Mouse (Mus musculus): Measurements from ENCODE around the gene Icam5. TPM values are rescaled to one million over a fixed set of nuclear protein-coding genes. Genes with fewer than 3 reads are reported as not detected.
"Not testable (repeated sequence)": the region's sequence is repeated elsewhere in the genome, so short reads cannot be mapped to it uniquely, and the experiment has no call there.

The Icam5 gene
- polyA plus RNA-seq, 1 experiment from 2014 or later = 0.10 TPM

DNA sequence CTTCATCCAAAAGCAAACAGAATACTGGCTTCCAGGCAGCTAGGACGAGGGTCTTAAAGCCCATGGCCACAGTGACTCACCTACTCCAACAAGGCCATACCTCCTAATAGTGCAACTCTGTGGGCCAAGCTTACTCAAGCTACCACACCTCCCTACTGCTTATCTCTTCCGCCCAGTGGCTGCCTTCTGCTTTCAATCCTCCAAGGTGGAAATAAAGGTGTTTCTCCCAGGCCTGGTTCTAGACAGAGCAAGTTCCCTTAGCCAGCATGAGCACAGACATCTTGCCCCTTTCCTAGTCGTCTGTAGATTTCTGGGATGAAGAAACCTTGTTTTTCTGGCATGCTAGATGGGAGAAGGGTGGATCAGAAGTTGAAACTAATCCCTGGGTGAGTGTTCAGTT lies 7.9 kb downstream of the Icam5 start:
- ATAC-seq = no peak
- no peaks in the 10 kb centered on the region for H3K36me3 ChIP-seq (ENCODE audit: control insufficient read depth, insufficient read depth, low read length)
- H3K27ac ChIP-seq (ENCODE audit: low read length) = no peak overlapping the region
- no peak overlapping the region for H3K4me2 ChIP-seq (ENCODE audit: low read depth, low read length)
- H3K9me3 ChIP-seq (ENCODE audit: control insufficient read depth, low read length) = no peaks in the 10 kb centered on the region
- H3K4me3 ChIP-seq (ENCODE audit: low read length) = no peak overlapping the region
- peaks cover 41% of the 10 kb centered on the region for H3K27me3 ChIP-seq (replicated peaks; ENCODE audit: control insufficient read depth, insufficient read depth, low read length)
- 77% methylated on average over 3 of the region's 3 CpGs for WGBS
- H3K9ac ChIP-seq (ENCODE audit: low read depth, low read length) = no peak overlapping the region
- peaks cover 21% of the 10 kb centered on the region for H3K4me1 ChIP-seq (ENCODE audit: control insufficient read depth, insufficient read depth, low read length)

GRCm38 (mm10) chr9:21041308-21041707 lies 9.4 kb downstream of the Icam5 start:
- no peak overlapping the region for H3K27ac ChIP-seq (ENCODE audit: low read length)
- no peak overlapping the region for H3K4me2 ChIP-seq (ENCODE audit: low read depth, low read length)
- no peak for ATAC-seq
- H3K4me1 ChIP-seq (ENCODE audit: control insufficient read depth, insufficient read depth, low read length) = peaks cover 21% of the 10 kb centered on the region
- no peaks in the 10 kb centered on the region for H3K36me3 ChIP-seq (ENCODE audit: control insufficient read depth, insufficient read depth, low read length)
- whole genome bisulfite sequencing = 31% methylated on average over 4 of the region's 4 CpGs
- H3K9ac ChIP-seq (ENCODE audit: low read depth, low read length) = no peak overlapping the region
- no peaks in the 10 kb centered on the region for H3K9me3 ChIP-seq (ENCODE audit: control insufficient read depth, low read length)
- peaks cover 26% of the 10 kb centered on the region for H3K27me3 ChIP-seq (replicated peaks; ENCODE audit: control insufficient read depth, insufficient read depth, low read length)
- no peak overlapping the region for H3K4me3 ChIP-seq (ENCODE audit: low read length)

- no peak overlapping the region for H3K4me3 ChIP-seq (ENCODE audit: low read length)
- ATAC-seq = no peak
- H3K27ac ChIP-seq (ENCODE audit: low read length) = no peak overlapping the region
- H3K4me1 ChIP-seq (ENCODE audit: control insufficient read depth, insufficient read depth, low read length) = peaks cover 8% of the 10 kb centered on the region; the same call in 1 of the 2 replicates
- 90% methylated on average over 4 of the region's 4 CpGs for WGBS
- H3K4me2 ChIP-seq (ENCODE audit: low read depth, low read length) = no peak overlapping the region
- no peaks in the 10 kb centered on the region for H3K9me3 ChIP-seq (ENCODE audit: control insufficient read depth, low read length)
- no peaks in the 10 kb centered on the region for H3K36me3 ChIP-seq (ENCODE audit: control insufficient read depth, insufficient read depth, low read length)
- H3K27me3 ChIP-seq (replicated peaks; ENCODE audit: control insufficient read depth, insufficient read depth, low read length) = peaks cover 3% of the 10 kb centered on the region; the same call in 1 of the 2 replicates
- H3K9ac ChIP-seq (ENCODE audit: low read depth, low read length) = no peak overlapping the region
Observed at GRCm38 (mm10) chr9:21043563-21043962, 11.7 kb downstream of the Icam5 start.

DNA sequence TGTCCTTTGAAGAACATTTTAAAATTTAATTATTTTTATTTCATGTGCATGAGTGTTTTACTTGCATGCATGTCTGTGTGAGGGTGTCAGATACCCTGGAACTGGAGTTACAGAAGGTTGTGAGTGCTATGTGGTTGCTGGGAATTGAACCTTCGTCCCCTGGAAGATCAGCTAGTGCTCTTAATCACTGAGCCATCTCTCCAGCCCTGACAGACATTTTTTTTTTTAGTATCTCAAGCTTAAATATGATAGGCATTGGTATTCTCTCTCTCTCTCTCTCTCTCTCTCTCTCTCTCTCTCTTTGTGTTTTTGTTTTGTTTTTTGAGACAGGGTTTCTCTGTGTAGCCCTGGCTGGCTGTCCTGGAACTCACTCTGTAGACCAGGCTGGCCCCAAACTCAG lies 12.9 kb downstream of the Icam5 start:
- not testable (repeated sequence) for H3K4me2 ChIP-seq (ENCODE audit: low read depth, low read length); H3K27ac ChIP-seq (ENCODE audit: low read length)

DNA sequence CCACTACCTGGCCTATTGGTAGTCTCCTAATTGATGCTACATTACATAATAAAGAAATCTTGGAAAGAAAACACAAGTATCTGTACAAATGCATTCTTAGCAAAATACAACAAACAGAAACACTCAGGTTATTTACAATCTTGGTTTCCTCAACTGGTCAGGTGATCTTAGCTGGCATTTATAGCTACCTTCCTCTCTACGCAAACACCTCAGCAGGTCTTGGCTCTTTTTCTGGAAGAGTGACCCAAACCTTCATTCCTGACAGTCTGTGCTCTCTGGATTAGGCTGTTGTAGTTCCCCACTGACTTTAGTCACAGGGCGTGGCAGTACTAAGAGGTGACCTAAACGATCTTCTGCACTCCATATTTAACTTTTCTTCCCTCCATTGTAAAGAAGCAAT lies 13.4 kb downstream of the Icam5 start:
- ATAC-seq = no peak
- no peak overlapping the region for H3K4me3 ChIP-seq (ENCODE audit: low read length)
- 76% methylated on average over 3 of the region's 3 CpGs for WGBS
- peaks cover 7% of the 10 kb centered on the region; the same call in 1 of the 2 replicates for H3K4me1 ChIP-seq (ENCODE audit: control insufficient read depth, insufficient read depth, low read length)
- no peak overlapping the region for H3K9ac ChIP-seq (ENCODE audit: low read depth, low read length)
- no peak overlapping the region for H3K4me2 ChIP-seq (ENCODE audit: low read depth, low read length)
- H3K9me3 ChIP-seq (ENCODE audit: control insufficient read depth, low read length) = no peaks in the 10 kb centered on the region
- no peaks in the 10 kb centered on the region for H3K36me3 ChIP-seq (ENCODE audit: control insufficient read depth, insufficient read depth, low read length)
- H3K27ac ChIP-seq (ENCODE audit: low read length) = no peak overlapping the region
- no peaks in the 10 kb centered on the region for H3K27me3 ChIP-seq (replicated peaks; ENCODE audit: control insufficient read depth, insufficient read depth, low read length)

More for the DNA sequence above, 12.9 kb downstream of the Icam5 start:
- H3K27me3 ChIP-seq (replicated peaks; ENCODE audit: control insufficient read depth, insufficient read depth, low read length); H3K4me1 ChIP-seq (ENCODE audit: control insufficient read depth, insufficient read depth, low read length); H3K4me3 ChIP-seq (ENCODE audit: low read length); H3K36me3 ChIP-seq (ENCODE audit: control insufficient read depth, insufficient read depth, low read length); H3K9ac ChIP-seq (ENCODE audit: low read depth, low read length); ATAC-seq; H3K9me3 ChIP-seq (ENCODE audit: control insufficient read depth, low read length): not testable (repeated sequence)
- 48% methylated on average over 1 of the region's 1 CpGs for WGBS

GRCm38 (mm10) chr9:21051578-21051977 lies 19.7 kb downstream of the Icam5 start:
- Histone ChIP-seq H3K27me3 (replicated peaks; ENCODE audit: control insufficient read depth, insufficient read depth, low read length) (0 out of 2 replicates have a peak, but pooled peaks cover 3% of the 10 kb centered on the region), H3K4me1 (ENCODE audit: control insufficient read depth, insufficient read depth, low read length) (no peaks in the 10 kb centered on the region), H3K36me3 (ENCODE audit: control insufficient read depth, insufficient read depth, low read length) (no peaks in the 10 kb centered on the region), H3K27ac (ENCODE audit: low read length) (no peak overlapping the region), H3K9ac (ENCODE audit: low read depth, low read length) (no peak overlapping the region), H3K4me3 (ENCODE audit: low read length) (no peak overlapping the region), H3K9me3 (ENCODE audit: control insufficient read depth, low read length) (no peaks in the 10 kb centered on the region), H3K4me2 (ENCODE audit: low read depth, low read length) (no peak overlapping the region)
- ATAC-seq = no peak
- 61% methylated on average over 10 of the region's 10 CpGs for WGBS

GRCm38 (mm10) chr9:21062928-21063327 lies 31.1 kb downstream of the Icam5 start:
- peaks cover 5% of the 10 kb centered on the region for H3K36me3 ChIP-seq (ENCODE audit: control insufficient read depth, insufficient read depth, low read length)
- H3K9ac ChIP-seq (ENCODE audit: low read depth, low read length) = no peak overlapping the region
- no peak overlapping the region for H3K27ac ChIP-seq (ENCODE audit: low read length)
- WGBS = 92% methylated on average over 2 of the region's 2 CpGs
- H3K9me3 ChIP-seq (ENCODE audit: control insufficient read depth, low read length) = no peaks in the 10 kb centered on the region
- no peak for ATAC-seq
- no peaks in the 10 kb centered on the region for H3K4me1 ChIP-seq (ENCODE audit: control insufficient read depth, insufficient read depth, low read length)
- no peak overlapping the region for H3K4me2 ChIP-seq (ENCODE audit: low read depth, low read length)
- H3K4me3 ChIP-seq (ENCODE audit: low read length) = no peak overlapping the region
- no peaks in the 10 kb centered on the region for H3K27me3 ChIP-seq (replicated peaks; ENCODE audit: control insufficient read depth, insufficient read depth, low read length)

- Histone ChIP-seq H3K27ac (ENCODE audit: low read length) (no peak within 1 kb of the TSS), H3K4me3 (ENCODE audit: low read length) (no peak within 1 kb of the TSS), H3K36me3 (ENCODE audit: control insufficient read depth, insufficient read depth, low read length) (peaks cover 5% of the 10 kb centered on the region), H3K9ac (ENCODE audit: low read depth, low read length) (no peak within 1 kb of the TSS), H3K27me3 (replicated peaks; ENCODE audit: control insufficient read depth, insufficient read depth, low read length) (no peaks in the 10 kb centered on the region), H3K9me3 (ENCODE audit: control insufficient read depth, low read length) (no peaks in the 10 kb centered on the region), H3K4me1 (ENCODE audit: control insufficient read depth, insufficient read depth, low read length) (no peaks in the 10 kb centered on the region), H3K4me2 (ENCODE audit: low read depth, low read length) (no peak within 1 kb of the TSS)
- 82% methylated on average over 27 of the region's 27 CpGs for WGBS
- no peak for ATAC-seq
Observed at GRCm38 (mm10) chr9:21067006-21067684, 35.3 kb downstream of the Icam5 start, which contains the start of gene Zglp1. TSS of gene Zglp1 (minus strand) at chr9:21067093.

DNA sequence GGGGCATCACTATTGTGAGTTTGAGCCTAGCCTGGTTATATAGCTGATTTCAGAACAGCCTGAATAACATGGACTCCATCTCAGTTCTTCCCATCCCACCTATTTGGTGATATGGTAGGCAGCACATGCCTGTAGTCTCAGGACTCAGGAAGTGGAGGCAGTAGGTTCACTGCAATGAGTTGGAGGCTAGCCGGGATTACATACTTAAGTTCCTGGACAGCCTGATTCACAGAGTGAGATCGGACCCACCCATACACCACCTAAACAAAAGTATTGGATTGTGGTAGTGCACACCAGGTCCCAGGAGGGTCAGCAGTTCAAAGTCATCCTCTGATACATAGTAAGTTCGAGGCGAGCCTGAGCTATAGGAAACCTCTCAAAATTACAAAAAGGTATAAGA lies 40.8 kb downstream of the Icam5 start:
- Histone ChIP-seq H3K9ac (ENCODE audit: low read depth, low read length) (peak overlapping the region; percentile 84), H3K9me3 (ENCODE audit: control insufficient read depth, low read length) (no peaks in the 10 kb centered on the region), H3K36me3 (ENCODE audit: control insufficient read depth, insufficient read depth, low read length) (peaks cover 15% of the 10 kb centered on the region; the same call in 1 of the 2 replicates), H3K4me2 (ENCODE audit: low read depth, low read length) (peak overlapping the region; percentile 71), H3K27ac (ENCODE audit: low read length) (peak overlapping the region; percentile 83), H3K4me3 (ENCODE audit: low read length) (peak overlapping the region; percentile 79), H3K4me1 (ENCODE audit: control insufficient read depth, insufficient read depth, low read length) (no peaks in the 10 kb centered on the region), H3K27me3 (replicated peaks; ENCODE audit: control insufficient read depth, insufficient read depth, low read length) (no peaks in the 10 kb centered on the region)
- 8% methylated on average over 4 of the region's 4 CpGs for WGBS
- peak; percentile 32 for ATAC-seq
